Mouse (Mus musculus) left cerebral cortex, postnatal 25 days (tissue): ENCODE measurements around the gene Dnajb6. TPM values are rescaled to one million over a fixed set of nuclear protein-coding genes. Genes with fewer than 3 reads are reported as not detected.

Experiments used
- DNase-seq, 2 experiments: peaks; one replicate each; pipeline ENCODE4 v3.0.0; 2022; ENCODE audit warnings: low spot score in 2 of 2, mixed read lengths in 1 of 2
- intact Hi-C: fragments of 180-260 bp; cut with DNase I; formaldehyde crosslinking; loops from one replicate; pipeline ENCODE4 v1.15.1; 2025
- total RNA-seq, 2 experiments: library from RNA; stranded (reverse); gene quantifications; 2 replicates each; pipeline ENCODE4 v1.2.3; 2021

Dnajb6 gene
- total RNA-seq, 2 experiments from 2014 or later: 165 to 179 TPM

- intact Hi-C loops: loop anchor here (2.0 to 10.0 kb wide), 2 partner anchors 188 to 280 kb away; partner anchors contain the start of genes 3110082J24Rik, Garem2 and Il6
- peak; percentile 57 to 62 for DNase-seq
These were observed 89.3 kb downstream of the Dnajb6 start for GRCm38 (mm10) chr5:29824796-29825195.

GRCm38 (mm10) chr5:29826780-29827179 lies 91.3 kb downstream of the Dnajb6 start:
- no peak for DNase-seq
- intact Hi-C loops: loop anchor here (10.0 kb wide), 1 partner anchor 278 kb away; the partner anchor contains the start of genes 3110082J24Rik and Garem2

GRCm38 (mm10) chr5:29842444-29843166 lies 107.1 kb downstream of the Dnajb6 start:
- DNase-seq: peak in 1 of 2 experiments; percentile 10
- intact Hi-C loops: no loop called here

- peak in 1 of 2 experiments; percentile 16 for DNase-seq
- intact Hi-C loops: no loop called here
These were observed 109.5 kb downstream of the Dnajb6 start for GRCm38 (mm10) chr5:29845038-29845437.

GRCm38 (mm10) chr5:29847494-29847893 lies 112.0 kb downstream of the Dnajb6 start:
- peak in 1 of 2 experiments; percentile 9 for DNase-seq
- intact Hi-C loops: no loop called here

GRCm38 (mm10) chr5:29848091-29848490 lies 112.6 kb downstream of the Dnajb6 start:
- intact Hi-C loops: no loop called here
- DNase-seq: peak in 1 of 2 experiments; percentile 11

GRCm38 (mm10) chr5:29852376-29852775 lies 116.9 kb downstream of the Dnajb6 start:
- intact Hi-C loops: no loop called here

GRCm38 (mm10) chr5:29853035-29853434 lies 117.5 kb downstream of the Dnajb6 start:
- no peak for DNase-seq

More at GRCm38 (mm10) chr5:29852376-29852775, 116.9 kb downstream of the Dnajb6 start:
- DNase-seq: no peak

GRCm38 (mm10) chr5:29854376-29854775 lies 118.9 kb downstream of the Dnajb6 start:
- peak in 1 of 2 experiments; percentile 8 for DNase-seq
- intact Hi-C loops: no loop called here

More at GRCm38 (mm10) chr5:29853035-29853434, 117.5 kb downstream of the Dnajb6 start:
- intact Hi-C loops: no loop called here

GRCm38 (mm10) chr5:29854971-29855370 lies 119.5 kb downstream of the Dnajb6 start:
- intact Hi-C loops: no loop called here

GRCm38 (mm10) chr5:29861522-29861921 lies 126.0 kb downstream of the Dnajb6 start:
- DNase-seq: no peak
- intact Hi-C loops: no loop called here

More at GRCm38 (mm10) chr5:29854971-29855370, 119.5 kb downstream of the Dnajb6 start:
- DNase-seq: no peak

GRCm38 (mm10) chr5:29862388-29862787 lies 126.9 kb downstream of the Dnajb6 start:
- no peak for DNase-seq
- intact Hi-C loops: no loop called here

GRCm38 (mm10) chr5:29864291-29864737 lies 128.8 kb downstream of the Dnajb6 start:
- intact Hi-C loops: no loop called here
- peak in 1 of 2 experiments; percentile 28 for DNase-seq

- intact Hi-C loops: no loop called here
- no peak for DNase-seq
These were observed 129.5 kb downstream of the Dnajb6 start for GRCm38 (mm10) chr5:29864994-29865393.

Other genes starting within 250 kb of the Dnajb6 start
- 10 to 100 TPM; 72.8 to 76.5 TPM for gene Ube3c, start 166.4 kb upstream of the Dnajb6 start, total RNA-seq
- gene Gm5129, start 248 bp downstream of the Dnajb6 start, total RNA-seq: 1 to 10 TPM in 1 of 2 experiments, not detected in 1; 2.0 TPM